Mouse (Mus musculus): ENCODE measurements around the gene Fcer1a.

- no peak for TF ChIP-seq POLR2A (IDR thresholded peaks at IDR 0.05; ENCODE audit: control insufficient read depth in 1 of 2, insufficient read depth in 1 of 2, low read depth in 1 of 2, low read length in 2 of 2, poor library complexity in 1 of 2)
- TF ChIP-seq ZNF384 (IDR thresholded peaks at IDR 0.05; ENCODE audit: low read depth, low read length): no peak
- TF ChIP-seq GATA1 (IDR thresholded peaks at IDR 0.05; ENCODE audit: low read depth, low read length): no peak
- TF ChIP-seq CTCF (IDR thresholded peaks at IDR 0.05 in 2 of 3, conservative IDR thresholded peaks at IDR 0.05 in 1 of 3; ENCODE audit: control insufficient read depth in 1 of 3, insufficient read depth in 1 of 3, low read depth in 2 of 3, low read length in 3 of 3, poor library complexity in 1 of 3, severe bottlenecking in 1 of 3): no peak
- TF ChIP-seq EP300 (IDR thresholded peaks at IDR 0.05; ENCODE audit: low read depth in 1 of 2, low read length in 2 of 2): no peak
- no peak for TF ChIP-seq ZMIZ1 (IDR thresholded peaks at IDR 0.05; ENCODE audit: low read depth, low read length)
- TF ChIP-seq ELF1 (IDR thresholded peaks at IDR 0.05; ENCODE audit: low read depth, low read length): no peak
- TF ChIP-seq CHD1 (IDR thresholded peaks at IDR 0.05; ENCODE audit: low read depth, low read length): no peak
- TF ChIP-seq TAL1 (IDR thresholded peaks at IDR 0.05; ENCODE audit: low read length): no peak
Measured at GRCm38 (mm10) chr1:173190540-173190939, 36.5 kb downstream of the Fcer1a start, which contains the start of gene Olfr1406.

All from MEL (cell line).